Mouse (Mus musculus) thymus, postnatal 36 days (tissue): ENCODE measurements around the gene Tec.

Experiments
- DNase-seq, 2 experiments: peaks; one replicate each; pipeline ENCODE4 v3.0.0; 2022; ENCODE audit warnings: mixed read lengths in 2 of 2

Tec gene

GRCm38 (mm10) chr5:72852301-72852995 is 15.8 kb downstream of the Tec start:
- DNase-seq, result no peak

- no peak for DNase-seq
Measured at GRCm38 (mm10) chr5:72851674-72852098, 16.6 kb downstream of the Tec start.

GRCm38 (mm10) chr5:72850926-72851673 is 17.2 kb downstream of the Tec start:
- DNase-seq, result no peak

GRCm38 (mm10) chr5:72848889-72849435 is 19.3 kb downstream of the Tec start:
- DNase-seq, result no peak

GRCm38 (mm10) chr5:72846712-72847111 is 21.6 kb downstream of the Tec start:
- DNase-seq, result no peak

GRCm38 (mm10) chr5:72845928-72846630 is 22.2 kb downstream of the Tec start:
- DNase-seq, result no peak

- no peak for DNase-seq
Measured at GRCm38 (mm10) chr5:72844776-72845495, 23.3 kb downstream of the Tec start.

- DNase-seq, result no peak
Measured at GRCm38 (mm10) chr5:72844294-72844693, 24.0 kb downstream of the Tec start.

- DNase-seq, result no peak
Measured at GRCm38 (mm10) chr5:72839655-72840054, 28.6 kb downstream of the Tec start.

- DNase-seq, result no peak
Measured at GRCm38 (mm10) chr5:72838976-72839375, 29.3 kb downstream of the Tec start.

- no peak for DNase-seq
Measured at GRCm38 (mm10) chr5:72835656-72836055, 32.6 kb downstream of the Tec start.

- DNase-seq, result no peak
Measured at GRCm38 (mm10) chr5:72832904-72833765, 35.1 kb downstream of the Tec start.

- no peak for DNase-seq
Measured at GRCm38 (mm10) chr5:72832191-72832590, 36.1 kb downstream of the Tec start.

GRCm38 (mm10) chr5:72830988-72831610 is 37.2 kb downstream of the Tec start:
- no peak for DNase-seq

GRCm38 (mm10) chr5:72829506-72830067 is 38.7 kb downstream of the Tec start:
- no peak for DNase-seq

GRCm38 (mm10) chr5:72828401-72828800 is 39.9 kb downstream of the Tec start:
- DNase-seq, result no peak

GRCm38 (mm10) chr5:72827435-72827834 is 40.8 kb downstream of the Tec start:
- DNase-seq, result no peak

GRCm38 (mm10) chr5:72826445-72826844 is 41.8 kb downstream of the Tec start:
- no peak for DNase-seq

GRCm38 (mm10) chr5:72820651-72821050 is 47.6 kb downstream of the Tec start:
- no peak for DNase-seq

- DNase-seq, result no peak
Measured at GRCm38 (mm10) chr5:72820036-72820640, 48.1 kb downstream of the Tec start.
